Mouse (Mus musculus): Measurements from ENCODE around the gene Acer1. TPM values are rescaled to one million over a fixed set of nuclear protein-coding genes. Genes with fewer than 3 reads are reported as not detected.

Gene Acer1
- polyA plus RNA-seq, 1 experiment from 2014 or later = not detected

GRCm38 (mm10) chr17:56961880-56962279 is 20.0 kb downstream of the Acer1 start:
- WGBS = 81% methylated on average over 4 of the region's 4 CpGs
- Histone ChIP-seq H3K4me1 (replicated peaks; ENCODE audit: control insufficient read depth, insufficient read depth, low read length) (peaks cover 3% of the 10 kb centered on the region; the same call in 1 of the 2 replicates), H3K9ac (ENCODE audit: low read length) (no peak overlapping the region), H3K9me3 (ENCODE audit: control insufficient read depth, low read length) (no peaks in the 10 kb centered on the region), H3K27me3 (ENCODE audit: control insufficient read depth, insufficient read depth, low read depth, low read length) (no peaks in the 10 kb centered on the region), H3K4me2 (ENCODE audit: low read depth, low read length) (no peak overlapping the region), H3K4me3 (ENCODE audit: low read length) (no peak overlapping the region), H3K36me3 (ENCODE audit: control insufficient read depth, insufficient read depth, low read length) (no peaks in the 10 kb centered on the region), H3K27ac (ENCODE audit: low read length) (no peak overlapping the region)
- no peak for ATAC-seq (ENCODE audit: low read depth)

- no peaks in the 10 kb centered on the region for H3K27me3 ChIP-seq (ENCODE audit: control insufficient read depth, insufficient read depth, low read depth, low read length)
- no peak overlapping the region for H3K27ac ChIP-seq (ENCODE audit: low read length)
- H3K9ac ChIP-seq (ENCODE audit: low read length) = no peak overlapping the region
- no peak overlapping the region for H3K4me3 ChIP-seq (ENCODE audit: low read length)
- no peaks in the 10 kb centered on the region for H3K9me3 ChIP-seq (ENCODE audit: control insufficient read depth, low read length)
- peaks cover 3% of the 10 kb centered on the region; the same call in 1 of the 2 replicates for H3K4me1 ChIP-seq (replicated peaks; ENCODE audit: control insufficient read depth, insufficient read depth, low read length)
- no peaks in the 10 kb centered on the region for H3K36me3 ChIP-seq (ENCODE audit: control insufficient read depth, insufficient read depth, low read length)
- WGBS = 59% methylated on average over 4 of the region's 4 CpGs
- no peak overlapping the region for H3K4me2 ChIP-seq (ENCODE audit: low read depth, low read length)
- no peak for ATAC-seq (ENCODE audit: low read depth)
Measured at GRCm38 (mm10) chr17:56958667-56959066, 23.3 kb downstream of the Acer1 start.

GRCm38 (mm10) chr17:56957763-56958429 is 24.0 kb downstream of the Acer1 start:
- H3K4me2 ChIP-seq (ENCODE audit: low read depth, low read length) = peak overlapping the region; percentile 24; the same call in 1 of the 2 replicates
- peaks cover 3% of the 10 kb centered on the region; the same call in 1 of the 2 replicates for H3K4me1 ChIP-seq (replicated peaks; ENCODE audit: control insufficient read depth, insufficient read depth, low read length)
- no peak overlapping the region for H3K27ac ChIP-seq (ENCODE audit: low read length)
- H3K9me3 ChIP-seq (ENCODE audit: control insufficient read depth, low read length) = no peaks in the 10 kb centered on the region
- no peak overlapping the region for H3K9ac ChIP-seq (ENCODE audit: low read length)
- H3K27me3 ChIP-seq (ENCODE audit: control insufficient read depth, insufficient read depth, low read depth, low read length) = no peaks in the 10 kb centered on the region
- no peak overlapping the region for H3K4me3 ChIP-seq (ENCODE audit: low read length)
- no peaks in the 10 kb centered on the region for H3K36me3 ChIP-seq (ENCODE audit: control insufficient read depth, insufficient read depth, low read length)
- WGBS = 16% methylated on average over 11 of the region's 11 CpGs
- peak; percentile 85 for ATAC-seq (ENCODE audit: low read depth)

GRCm38 (mm10) chr17:56954871-56955270 is 27.1 kb downstream of the Acer1 start:
- H3K4me3 ChIP-seq (ENCODE audit: low read length) = no peak overlapping the region
- ATAC-seq (ENCODE audit: low read depth) = no peak
- H3K9ac ChIP-seq (ENCODE audit: low read length) = no peak overlapping the region
- H3K36me3 ChIP-seq (ENCODE audit: control insufficient read depth, insufficient read depth, low read length) = no peaks in the 10 kb centered on the region
- H3K4me2 ChIP-seq (ENCODE audit: low read depth, low read length) = no peak overlapping the region
- 75% methylated on average over 7 of the region's 7 CpGs for WGBS
- no peaks in the 10 kb centered on the region for H3K27me3 ChIP-seq (ENCODE audit: control insufficient read depth, insufficient read depth, low read depth, low read length)
- H3K27ac ChIP-seq (ENCODE audit: low read length) = no peak overlapping the region
- H3K4me1 ChIP-seq (replicated peaks; ENCODE audit: control insufficient read depth, insufficient read depth, low read length) = peaks cover 3% of the 10 kb centered on the region; the same call in 1 of the 2 replicates
- H3K9me3 ChIP-seq (ENCODE audit: control insufficient read depth, low read length) = no peaks in the 10 kb centered on the region

GRCm38 (mm10) chr17:56952639-56953038 is 29.3 kb downstream of the Acer1 start:
- H3K27ac ChIP-seq (ENCODE audit: low read length) = no peak overlapping the region
- 41% methylated on average over 1 of the region's 1 CpGs for WGBS
- no peak for ATAC-seq (ENCODE audit: low read depth)

GRCm38 (mm10) chr17:56950915-56951314 is 31.0 kb downstream of the Acer1 start:
- ATAC-seq (ENCODE audit: low read depth) = no peak

More at GRCm38 (mm10) chr17:56952639-56953038, 29.3 kb downstream of the Acer1 start:
- Histone ChIP-seq H3K4me2 (ENCODE audit: low read depth, low read length) (no peak overlapping the region), H3K4me3 (ENCODE audit: low read length) (no peak overlapping the region), H3K36me3 (ENCODE audit: control insufficient read depth, insufficient read depth, low read length) (no peaks in the 10 kb centered on the region), H3K9ac (ENCODE audit: low read length) (no peak overlapping the region), H3K27me3 (ENCODE audit: control insufficient read depth, insufficient read depth, low read depth, low read length) (no peaks in the 10 kb centered on the region), H3K9me3 (ENCODE audit: control insufficient read depth, low read length) (no peaks in the 10 kb centered on the region), H3K4me1 (replicated peaks; ENCODE audit: control insufficient read depth, insufficient read depth, low read length) (no peaks in the 10 kb centered on the region)

GRCm38 (mm10) chr17:56938751-56939150 is 43.2 kb downstream of the Acer1 start:
- H3K36me3 ChIP-seq (ENCODE audit: control insufficient read depth, insufficient read depth, low read length) = no peaks in the 10 kb centered on the region
- no peak for ATAC-seq (ENCODE audit: low read depth)
- H3K4me2 ChIP-seq (ENCODE audit: low read depth, low read length) = no peak overlapping the region
- no peak overlapping the region for H3K9ac ChIP-seq (ENCODE audit: low read length)
- H3K27me3 ChIP-seq (ENCODE audit: control insufficient read depth, insufficient read depth, low read depth, low read length) = no peaks in the 10 kb centered on the region
- H3K27ac ChIP-seq (ENCODE audit: low read length) = no peak overlapping the region
- H3K4me1 ChIP-seq (replicated peaks; ENCODE audit: control insufficient read depth, insufficient read depth, low read length) = peaks cover 10% of the 10 kb centered on the region
- H3K9me3 ChIP-seq (ENCODE audit: control insufficient read depth, low read length) = no peaks in the 10 kb centered on the region
- H3K4me3 ChIP-seq (ENCODE audit: low read length) = no peak overlapping the region
- 73% methylated on average over 4 of the region's 4 CpGs for WGBS

More at GRCm38 (mm10) chr17:56950915-56951314, 31.0 kb downstream of the Acer1 start:
- Histone ChIP-seq H3K27ac (ENCODE audit: low read length) (no peak overlapping the region), H3K27me3 (ENCODE audit: control insufficient read depth, insufficient read depth, low read depth, low read length) (no peaks in the 10 kb centered on the region), H3K4me2 (ENCODE audit: low read depth, low read length) (no peak overlapping the region), H3K4me3 (ENCODE audit: low read length) (no peak overlapping the region), H3K9ac (ENCODE audit: low read length) (no peak overlapping the region), H3K9me3 (ENCODE audit: control insufficient read depth, low read length) (no peaks in the 10 kb centered on the region), H3K36me3 (ENCODE audit: control insufficient read depth, insufficient read depth, low read length) (no peaks in the 10 kb centered on the region), H3K4me1 (replicated peaks; ENCODE audit: control insufficient read depth, insufficient read depth, low read length) (no peaks in the 10 kb centered on the region)
- 11% methylated on average over 3 of the region's 3 CpGs for WGBS

GRCm38 (mm10) chr17:56936731-56937130 is 45.2 kb downstream of the Acer1 start:
- Histone ChIP-seq H3K9ac (ENCODE audit: low read length) (no peak overlapping the region), H3K27me3 (ENCODE audit: control insufficient read depth, insufficient read depth, low read depth, low read length) (no peaks in the 10 kb centered on the region), H3K4me3 (ENCODE audit: low read length) (no peak overlapping the region), H3K9me3 (ENCODE audit: control insufficient read depth, low read length) (no peaks in the 10 kb centered on the region), H3K36me3 (ENCODE audit: control insufficient read depth, insufficient read depth, low read length) (no peaks in the 10 kb centered on the region), H3K27ac (ENCODE audit: low read length) (no peak overlapping the region), H3K4me1 (replicated peaks; ENCODE audit: control insufficient read depth, insufficient read depth, low read length) (peaks cover 18% of the 10 kb centered on the region), H3K4me2 (ENCODE audit: low read depth, low read length) (no peak overlapping the region)
- WGBS = 93% methylated on average over 7 of the region's 7 CpGs
- no peak for ATAC-seq (ENCODE audit: low read depth)

GRCm38 (mm10) chr17:56935363-56936131 is 46.4 kb downstream of the Acer1 start, which contains the start of gene Mllt1:
Gene Mllt1 (minus strand): TSS chr17:56935415.
- H3K4me1 ChIP-seq (replicated peaks; ENCODE audit: control insufficient read depth, insufficient read depth, low read length) = peaks cover 18% of the 10 kb centered on the region
- H3K4me2 ChIP-seq (ENCODE audit: low read depth, low read length) = peak within 1 kb of the TSS; percentile 90
- peak within 1 kb of the TSS; percentile 57 for H3K27ac ChIP-seq (ENCODE audit: low read length)
- H3K4me3 ChIP-seq (ENCODE audit: low read length) = peak within 1 kb of the TSS; percentile 96
- no peaks in the 10 kb centered on the region for H3K36me3 ChIP-seq (ENCODE audit: control insufficient read depth, insufficient read depth, low read length)
- H3K9ac ChIP-seq (ENCODE audit: low read length) = peak within 1 kb of the TSS; percentile 94
- H3K9me3 ChIP-seq (ENCODE audit: control insufficient read depth, low read length) = no peaks in the 10 kb centered on the region
- peak; percentile 98 for ATAC-seq (ENCODE audit: low read depth)
- 3% methylated on average over 68 of the region's 76 CpGs for WGBS
- no peaks in the 10 kb centered on the region for H3K27me3 ChIP-seq (ENCODE audit: control insufficient read depth, insufficient read depth, low read depth, low read length)

Measured in lung, embryonic 16.5 days (tissue).